Mouse (Mus musculus) liver, postnatal 0 days (tissue): Measurements from ENCODE around the gene Pde10a.

ENCODE experiments used
- CTCF ChIP-seq: sonication (generic); IDR thresholded peaks from 2 replicates; pipeline ENCODE4 v1.5.1; 2016; ENCODE audit warnings: antibody characterized with exemption, low read depth
- EP300 ChIP-seq: IDR thresholded peaks from 2 replicates; pipeline ENCODE4 v1.6.1; 2016; ENCODE audit warnings: antibody characterized with exemption, low read depth, mild to moderate bottlenecking

DNA sequence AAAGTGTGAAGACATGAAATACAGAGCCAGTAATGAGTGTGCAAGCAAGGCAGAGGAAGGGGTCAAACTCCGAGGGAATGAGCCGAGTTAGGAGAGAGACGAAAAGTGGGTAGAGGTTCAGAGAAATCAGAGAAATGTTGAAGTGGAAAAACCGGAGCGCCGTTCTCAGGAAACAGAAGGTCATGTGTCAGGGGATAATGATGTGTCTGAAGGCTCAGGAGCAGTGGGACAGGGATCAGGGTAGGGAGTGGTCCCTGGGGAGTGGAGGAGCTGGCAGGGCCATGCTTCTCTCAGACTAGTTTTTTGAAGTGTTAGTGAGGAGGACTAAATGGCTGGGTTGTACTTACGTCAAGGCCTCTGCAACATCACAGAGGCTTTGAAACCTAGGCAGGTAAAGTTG, 345.7 kb downstream of the Pde10a start:
- TF ChIP-seq EP300 (no peak), CTCF (no peak)
